Mouse (Mus musculus) cortical plate, adult 2 months (tissue): ENCODE data around the gene Il18r1.

Experiments used
- CTCF ChIP-seq: fragments of 200-500 bp; IDR thresholded peaks from 2 replicates; pipeline ENCODE4 v1.5.1; 2011; ENCODE audit warnings: mild to moderate bottlenecking, control low read depth, low read length; ENCODE audit not compliant: insufficient read depth; ENCODE audit errors: extremely low read depth
- POLR2A ChIP-seq: fragments of 200-500 bp; IDR thresholded peaks from 2 replicates; pipeline ENCODE4 v1.6.1; 2011; ENCODE audit warnings: mild to moderate bottlenecking, low read length, control low read depth; ENCODE audit not compliant: insufficient read depth; ENCODE audit errors: extremely low read depth

- TF ChIP-seq CTCF (no peak), POLR2A (no peak)
Measured at GRCm38 (mm10) chr1:40427901-40428300, 37.5 kb upstream of the Il18r1 start.
